Mouse (Mus musculus) bone marrow, adult 2 months (tissue): ENCODE data around the gene Arhgef7.

Experiments
- CTCF ChIP-seq: fragments of 200-500 bp; IDR thresholded peaks from 2 replicates; pipeline ENCODE4 v1.5.1; 2011; ENCODE audit warnings: low read length, control low read depth; ENCODE audit not compliant: control insufficient read depth, insufficient read depth
- POLR2A ChIP-seq: fragments of 200-500 bp; IDR thresholded peaks from 2 replicates; pipeline ENCODE4 v1.6.1; 2011; ENCODE audit warnings: low read depth, mild to moderate bottlenecking, control low read depth, low read length, borderline replicate concordance; ENCODE audit not compliant: control insufficient read depth

DNA sequence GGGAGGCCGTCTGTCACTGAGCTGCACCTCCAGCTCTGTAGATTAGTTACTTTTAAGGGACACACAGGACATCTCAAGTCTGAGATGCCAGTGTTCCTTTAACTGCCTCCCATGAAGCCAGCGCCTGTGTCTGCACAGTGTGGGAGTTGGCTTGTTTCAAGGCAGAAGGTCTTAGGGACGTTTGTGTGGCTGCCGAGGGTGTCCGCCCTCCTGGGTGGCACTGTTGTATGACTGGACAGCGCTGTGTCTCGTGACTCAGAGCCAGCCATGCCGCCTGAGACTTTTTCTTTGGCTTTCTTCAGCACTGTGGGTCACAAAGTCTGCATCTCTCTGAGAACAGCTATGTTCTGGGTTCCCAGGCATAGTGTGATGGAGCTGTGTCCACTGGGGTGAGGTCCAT is 69.6 kb downstream of the Arhgef7 start:
- no peak for TF ChIP-seq CTCF
- TF ChIP-seq POLR2A, result no peak
